Mouse (Mus musculus): Measurements from ENCODE around the gene Peli3.

DNA sequence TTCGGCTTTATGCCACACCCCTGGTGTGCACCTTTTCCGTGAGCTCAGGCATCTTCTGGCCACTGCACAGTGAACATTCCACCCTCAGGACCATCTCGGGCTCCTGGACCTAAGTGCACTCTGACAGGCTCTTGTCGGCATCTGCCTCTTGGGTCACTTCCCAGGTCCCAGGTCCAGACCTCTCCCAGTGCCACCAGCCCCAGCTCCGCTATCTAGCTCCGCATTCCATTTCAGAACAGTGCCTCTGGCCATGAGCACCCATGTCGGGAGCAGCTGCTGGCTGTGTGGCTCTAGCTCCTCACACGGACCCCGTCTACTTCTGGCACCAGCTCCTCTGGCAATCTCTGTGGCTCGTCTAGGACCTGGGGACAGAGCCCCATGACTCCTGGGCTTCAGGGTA lies 53.1 kb downstream of the Peli3 start:
- TF ChIP-seq CTCF (IDR thresholded peaks at IDR 0.05; ENCODE audit: borderline replicate concordance, insufficient read depth, low read depth, low read length): no peak
- no peak for TF ChIP-seq POLR2A (IDR thresholded peaks at IDR 0.05; ENCODE audit: borderline replicate concordance, insufficient read depth, low read length)

Measured in cerebellum, adult 2 months (tissue).